Mouse (Mus musculus) lung, adult 2 months (tissue): ENCODE measurements around the gene Ptpn5. TPM values are rescaled to one million over a fixed set of nuclear protein-coding genes. Genes with fewer than 3 reads are reported as not detected.

Experiments
- DNase-seq: peaks from one replicate; pipeline ENCODE4 v3.0.0; 2022
- H3K4me1 ChIP-seq: fragments of 200-500 bp; 2 replicates; pipeline ENCODE4 v1.6.1; 2011; ENCODE audit warnings: low read length; ENCODE audit not compliant: control insufficient read depth, insufficient read depth
- H3K4me3 ChIP-seq: fragments of 200-500 bp; replicated peaks from 2 replicates; pipeline ENCODE3; 2011; ENCODE audit warnings: low read depth, mild to moderate bottlenecking, control low read depth, low read length; ENCODE audit errors: extremely low read depth
- CTCF ChIP-seq: fragments of 200-500 bp; IDR thresholded peaks from 2 replicates; pipeline ENCODE4 v1.5.1; 2011; ENCODE audit warnings: mild to moderate bottlenecking, low read length, control low read depth; ENCODE audit not compliant: insufficient read depth
- POLR2A ChIP-seq: fragments of 200-500 bp; IDR thresholded peaks from 2 replicates; pipeline ENCODE4 v1.6.1; 2011; ENCODE audit warnings: low read depth, mild to moderate bottlenecking, control low read depth, low read length, borderline replicate concordance; ENCODE audit errors: extremely low read depth
- WGBS: fragments of 180-500 bp; shearing (Covaris S2); methylation state at CpG from one replicate; pipeline ENCODE4 v1.1.7; 2018; 5-methylcytosine and 5-hydroxymethylcytosine counted together
- polyA plus RNA-seq: library from polyadenylated mRNA; depleted of rRNA; stranded (reverse); fragments of >200 nt; gene quantifications from 2 replicates; pipeline ENCODE4 v1.2.3, GENCODE M21; 2012; rRNA removed

The Ptpn5 gene
- 0.90 and 1.3 TPM in 2 replicates for polyA plus RNA-seq

- WGBS = 18% methylated on average over 13 of the region's 13 CpGs
- DNase-seq = no peak
- H3K4me1 ChIP-seq = no peaks in the 10 kb centered on the region
- no peak for TF ChIP-seq CTCF
- no peak for TF ChIP-seq POLR2A
- peak within 1 kb of the TSS; percentile 20 for H3K4me3 ChIP-seq
These were observed at the start of gene Ptpn5 for GRCm38 (mm10) chr7:47133331-47133730. TSS of gene Ptpn5 (minus strand) at chr7:47133684.

GRCm38 (mm10) chr7:47170814-47171213 lies 37.3 kb upstream of the Ptpn5 start:
- H3K4me3 ChIP-seq = no peak overlapping the region
- no peaks in the 10 kb centered on the region for H3K4me1 ChIP-seq
- no peak for DNase-seq
- TF ChIP-seq CTCF (no peak), POLR2A (no peak)
- WGBS = 47% methylated on average over 5 of the region's 5 CpGs

DNA sequence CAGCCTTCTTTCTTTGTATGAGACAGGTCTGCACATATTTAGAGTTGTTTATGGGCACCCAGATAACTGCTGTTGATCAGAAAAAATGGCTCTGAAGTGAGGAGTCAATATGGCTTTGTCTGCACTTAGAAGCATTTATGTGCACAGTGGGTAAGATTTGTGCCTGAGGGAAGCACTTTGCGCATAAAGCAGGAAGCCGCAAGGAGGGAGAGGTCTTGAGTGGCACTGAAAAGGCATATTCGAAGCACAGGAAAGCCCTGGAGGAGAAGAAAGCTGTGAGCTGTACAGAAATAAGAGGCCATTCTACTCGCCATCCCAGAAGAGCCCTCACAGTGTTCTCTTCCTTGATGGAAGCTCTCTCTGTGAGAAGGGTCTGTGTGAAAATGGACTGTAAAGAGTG lies 31.5 kb upstream of the Ptpn5 start:
- Histone ChIP-seq H3K4me3 (no peak overlapping the region), H3K4me1 (no peaks in the 10 kb centered on the region)
- TF ChIP-seq CTCF (no peak), POLR2A (no peak)
- DNase-seq = no peak
- WGBS = 68% methylated on average over 4 of the region's 4 CpGs

DNA sequence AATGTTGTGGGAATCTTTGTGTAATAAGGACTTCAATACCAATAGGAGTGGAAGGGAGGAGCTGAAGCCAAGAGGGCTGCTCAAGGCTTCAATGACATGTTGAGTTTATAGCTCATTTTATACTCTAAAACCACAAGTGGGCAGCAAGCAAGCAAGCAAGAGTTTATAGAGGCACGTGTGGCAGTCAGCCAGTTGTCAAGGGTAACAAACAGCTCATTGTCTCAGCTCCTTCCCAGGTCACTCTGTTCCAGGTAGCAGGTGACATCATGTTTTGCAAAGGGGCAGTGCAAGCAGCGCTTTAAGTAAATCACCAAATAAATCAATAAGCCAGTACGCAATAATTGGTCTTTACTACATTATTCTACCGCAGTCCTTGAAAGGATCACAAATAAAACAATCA lies 29.7 kb upstream of the Ptpn5 start:
- H3K4me3 ChIP-seq = no peak overlapping the region
- TF ChIP-seq POLR2A (no peak), CTCF (no peak)
- WGBS = 63% methylated on average over 4 of the region's 4 CpGs
- no peaks in the 10 kb centered on the region for H3K4me1 ChIP-seq
- DNase-seq = no peak

- no peaks in the 10 kb centered on the region for H3K4me1 ChIP-seq
- 80% methylated on average over 2 of the region's 2 CpGs for WGBS
- no peak for DNase-seq
- H3K4me3 ChIP-seq = no peak overlapping the region
- TF ChIP-seq CTCF = no peak
- no peak for TF ChIP-seq POLR2A
These were observed 25.0 kb upstream of the Ptpn5 start for GRCm38 (mm10) chr7:47158451-47158850.

DNA sequence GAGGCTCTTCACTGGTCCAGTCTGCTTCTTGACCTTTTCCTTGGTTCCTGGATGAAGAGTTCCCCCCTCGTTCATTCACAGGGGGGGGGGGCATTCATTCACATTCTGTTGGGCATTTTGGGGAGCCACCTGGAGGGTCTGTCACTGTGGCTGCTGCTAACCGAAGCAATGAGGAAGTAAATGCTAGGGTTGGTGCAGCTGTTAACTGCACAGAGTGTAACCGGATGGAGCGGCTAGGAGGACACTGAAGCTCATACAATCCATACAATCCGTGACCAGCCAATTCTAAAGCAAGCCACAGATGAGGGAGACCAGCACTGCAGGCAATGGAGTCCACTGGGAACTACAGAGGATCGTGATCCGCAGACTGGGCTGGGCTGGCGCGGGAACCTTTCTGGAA lies 24.3 kb upstream of the Ptpn5 start:
- DNase-seq = no peak
- Histone ChIP-seq H3K4me1 (no peaks in the 10 kb centered on the region), H3K4me3 (no peak overlapping the region)
- TF ChIP-seq CTCF = no peak
- TF ChIP-seq POLR2A = no peak
- 74% methylated on average over 9 of the region's 9 CpGs for WGBS

DNA sequence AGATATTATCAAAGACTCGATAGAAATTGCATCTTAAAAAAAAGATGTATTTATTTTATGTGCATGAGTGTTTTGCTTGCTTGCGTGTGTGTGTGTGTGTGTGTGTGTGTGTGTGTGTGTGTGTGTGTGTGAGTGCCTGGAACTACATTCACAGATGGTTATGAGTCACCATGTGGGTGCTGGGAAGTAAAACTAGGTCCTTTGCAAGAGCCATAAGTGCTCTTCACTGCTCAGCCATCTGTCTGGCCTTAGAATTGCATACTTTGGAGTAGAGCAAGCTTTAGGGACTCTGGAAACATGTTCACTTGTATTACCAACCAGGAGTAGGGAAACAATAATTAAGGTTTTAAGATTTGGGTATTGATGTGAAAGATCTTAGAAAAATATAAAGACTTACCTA lies 22.4 kb upstream of the Ptpn5 start:
- H3K4me1 ChIP-seq = no peaks in the 10 kb centered on the region
- no peak for DNase-seq
- WGBS = 88% methylated on average over 2 of the region's 2 CpGs
- TF ChIP-seq POLR2A (no peak), CTCF (no peak)
- no peak overlapping the region for H3K4me3 ChIP-seq

GRCm38 (mm10) chr7:47155396-47155795 lies 21.9 kb upstream of the Ptpn5 start:
- TF ChIP-seq CTCF = no peak
- TF ChIP-seq POLR2A = no peak
- no peaks in the 10 kb centered on the region for H3K4me1 ChIP-seq
- no peak overlapping the region for H3K4me3 ChIP-seq
- DNase-seq = no peak
- WGBS = 91% methylated on average over 4 of the region's 4 CpGs

DNA sequence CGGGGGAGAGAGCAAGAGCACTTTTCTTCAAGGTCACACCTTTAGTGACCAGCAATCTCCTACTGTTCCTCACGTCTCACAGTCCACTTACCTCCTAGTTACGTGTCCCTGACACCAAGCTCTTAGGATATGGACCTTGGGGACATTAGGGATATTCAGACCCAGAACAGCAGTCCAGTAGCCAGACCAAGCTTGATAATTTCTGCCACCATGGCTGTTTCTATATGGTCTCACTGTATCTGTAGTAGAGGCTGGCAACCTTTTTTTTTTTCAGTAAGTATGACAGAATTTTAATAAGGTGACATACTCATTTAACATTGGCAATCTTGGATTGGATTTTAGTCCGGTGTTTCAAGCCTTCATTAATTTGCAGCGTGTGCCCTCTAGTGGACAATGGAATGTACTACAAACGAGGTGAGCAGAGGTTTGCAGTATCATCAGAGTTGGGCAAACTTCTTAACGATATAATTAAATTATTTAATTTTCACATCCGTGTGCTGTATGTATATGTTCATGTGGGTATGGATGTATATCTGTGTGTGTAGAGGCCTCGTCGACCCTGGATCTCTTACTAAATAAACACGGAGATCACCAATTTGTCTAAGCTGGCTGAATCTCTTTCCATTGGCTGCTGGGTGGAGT lies 17.1 kb upstream of the Ptpn5 start:
- no peak for DNase-seq
- H3K4me1 ChIP-seq = no peaks in the 10 kb centered on the region
- WGBS = 12% methylated on average over 11 of the region's 11 CpGs
- no peak overlapping the region for H3K4me3 ChIP-seq
- TF ChIP-seq POLR2A (no peak), CTCF (peak; percentile 24; the same call in 1 of the 2 replicates)

DNA sequence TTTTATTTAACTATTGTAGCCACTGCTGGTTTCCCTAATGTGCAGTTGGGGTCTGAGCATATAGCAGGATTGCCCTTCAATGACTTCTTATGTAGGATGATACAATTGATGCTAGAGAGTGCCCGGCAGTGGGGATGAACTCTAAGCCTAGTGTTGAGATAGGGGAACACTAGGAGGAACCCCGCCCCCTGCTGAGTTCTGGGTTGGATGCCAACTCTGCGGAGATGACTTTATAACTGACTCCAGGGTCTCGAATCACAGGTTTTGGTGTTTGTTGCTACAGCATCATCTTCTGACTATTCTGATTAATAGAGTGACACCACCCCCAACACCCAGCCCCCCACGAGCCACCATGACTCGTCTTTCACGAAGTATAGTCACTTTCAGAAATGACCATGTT lies 14.8 kb upstream of the Ptpn5 start:
- 78% methylated on average over 7 of the region's 7 CpGs for WGBS
- no peak for TF ChIP-seq POLR2A
- no peak for TF ChIP-seq CTCF
- Histone ChIP-seq H3K4me3 (no peak overlapping the region), H3K4me1 (no peaks in the 10 kb centered on the region)
- no peak for DNase-seq
